Mouse (Mus musculus) G1E (cell line): ENCODE results near the gene Klhl30.

Experiments
- CTCF ChIP-seq: IDR thresholded peaks from 2 replicates; pipeline ENCODE4 v1.5.1; 2012; ENCODE audit warnings: low read depth, low read length, inconsistent platforms, mixed read lengths
- GATA1 ChIP-seq: IDR thresholded peaks from 2 replicates; pipeline ENCODE4 v1.6.1; 2012; ENCODE audit warnings: borderline replicate concordance, low read length, inconsistent platforms, mixed read lengths
- TAL1 ChIP-seq: conservative IDR thresholded peaks from 2 replicates; pipeline ENCODE4 v1.6.1; 2012; ENCODE audit warnings: low read depth, low read length, inconsistent platforms, mixed read lengths

DNA sequence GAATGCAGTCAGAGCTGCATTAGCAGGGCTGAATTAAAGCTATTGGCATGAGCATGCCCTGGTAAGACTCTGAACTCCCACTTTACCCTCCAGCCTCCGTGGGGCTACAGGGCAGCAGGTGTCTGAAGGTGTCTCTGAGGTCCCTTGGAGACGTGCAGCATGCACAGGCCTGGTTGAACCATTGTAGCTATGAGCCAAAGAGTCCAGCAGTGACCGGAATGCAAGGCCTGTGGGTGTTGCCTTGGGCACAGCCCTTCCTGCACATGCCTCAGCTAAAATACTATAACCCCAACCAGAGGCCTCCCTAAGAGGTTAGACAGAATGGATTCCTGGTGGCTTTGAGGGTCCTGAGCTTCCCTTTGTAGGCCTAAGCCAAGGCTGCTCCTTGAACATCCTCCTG, 433 bp downstream of the Klhl30 start:
- TF ChIP-seq CTCF (no peak), GATA1 (no peak), TAL1 (no peak)
